ENCODE assay signal across 15 mouse cellular contexts in the genomic region with DNA sequence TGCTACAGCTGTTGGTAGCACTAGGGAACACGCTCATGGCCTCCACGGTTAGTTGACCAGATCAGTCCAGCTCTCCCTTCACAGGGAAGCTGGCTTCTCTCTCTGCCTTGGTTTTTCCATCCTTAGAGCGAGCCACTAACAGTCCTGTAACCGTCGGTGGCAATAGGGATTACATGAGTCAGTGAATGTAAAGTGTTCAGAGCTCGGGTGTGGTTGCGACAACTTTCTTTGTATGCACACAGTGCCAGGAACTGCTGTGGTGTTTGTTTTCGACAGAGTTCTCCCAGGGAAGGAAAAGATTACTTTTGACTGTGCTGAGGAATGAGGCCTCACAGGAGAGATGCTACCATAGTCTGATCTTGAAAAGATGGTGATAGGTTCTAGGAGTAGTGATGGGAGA. TPM values are rescaled to one million over a fixed set of nuclear protein-coding genes. Genes with fewer than 3 reads are reported as not detected.
"Had no signal": no experiment of that assay in that cellular context is flagged by ENCODE, and none has a peak within 500 bp of the region (broad histone marks: within the 10 kb centered on the region; RNA-seq: fewer than 3 reads in every experiment).

No protein-coding gene starts in this region.

- H3K9ac ChIP-seq: liver, embryonic 12.5 days; lung, embryonic 14.5 days; midbrain, embryonic 13.5 days; neural tube, embryonic 12.5 days had no signal

- H3K27ac ChIP-seq: liver, embryonic 12.5 days; midbrain, embryonic 13.5 days; neural tube, embryonic 12.5 days had no signal

- H3K27me3 ChIP-seq: midbrain, embryonic 13.5 days; neural tube, embryonic 12.5 days had no signal

- ATAC-seq: liver, embryonic 12.5 days; midbrain, embryonic 13.5 days had no signal

- H3K4me3 ChIP-seq: liver, embryonic 12.5 days; midbrain, embryonic 13.5 days; neural tube, embryonic 12.5 days had no signal

- DNase-seq: kidney, adult 11 months; kidney, postnatal 36 days; layer of hippocampus, adult 9-11 months; layer of hippocampus, postnatal 36 days; lung, embryonic 14.5 days; lung, postnatal 14 days; right cerebral cortex, postnatal 4 days; spleen, adult 18-20 months; thymus, adult 2 months; thymus, postnatal 36 days had no signal

- H3K9me3 ChIP-seq: liver, embryonic 12.5 days; midbrain, embryonic 13.5 days; neural tube, embryonic 12.5 days had no signal

- H3K4me2 ChIP-seq: liver, embryonic 12.5 days; lung, embryonic 14.5 days; midbrain, embryonic 13.5 days; neural tube, embryonic 12.5 days had no signal

- H3K36me3 ChIP-seq: liver, embryonic 12.5 days; midbrain, embryonic 13.5 days; neural tube, embryonic 12.5 days had no signal

RNA-seq across cellular contexts. Expression of gene 1600014C23Rik, which starts 29.5 kb away (rescaled TPM):
- polyA plus RNA-seq: intestine, embryonic 14.5 days; liver, embryonic 12.5 days; liver, embryonic 16.5 days; lung, embryonic 14.5 days; midbrain, embryonic 13.5 days; neural tube, embryonic 12.5 days; thymus, adult 2 months had no signal
